Mouse (Mus musculus) lung, adult 2 months (tissue): ENCODE data around the gene Pf4. TPM values are rescaled to one million over a fixed set of nuclear protein-coding genes. Genes with fewer than 3 reads are reported as not detected.

Source experiments
- DNase-seq: peaks from one replicate; pipeline ENCODE4 v3.0.0; 2022
- H3K4me1 ChIP-seq: fragments of 200-500 bp; 2 replicates; pipeline ENCODE4 v1.6.1; 2011; ENCODE audit warnings: low read length; ENCODE audit not compliant: control insufficient read depth, insufficient read depth
- H3K4me3 ChIP-seq: fragments of 200-500 bp; replicated peaks from 2 replicates; pipeline ENCODE3; 2011; ENCODE audit warnings: low read depth, mild to moderate bottlenecking, control low read depth, low read length; ENCODE audit errors: extremely low read depth
- CTCF ChIP-seq: fragments of 200-500 bp; IDR thresholded peaks from 2 replicates; pipeline ENCODE4 v1.5.1; 2011; ENCODE audit warnings: mild to moderate bottlenecking, low read length, control low read depth; ENCODE audit not compliant: insufficient read depth
- POLR2A ChIP-seq: fragments of 200-500 bp; IDR thresholded peaks from 2 replicates; pipeline ENCODE4 v1.6.1; 2011; ENCODE audit warnings: low read depth, mild to moderate bottlenecking, control low read depth, low read length, borderline replicate concordance; ENCODE audit errors: extremely low read depth
- WGBS: fragments of 180-500 bp; shearing (Covaris S2); methylation state at CpG from one replicate; pipeline ENCODE4 v1.1.7; 2018; 5-methylcytosine and 5-hydroxymethylcytosine counted together
- polyA plus RNA-seq: library from polyadenylated mRNA; depleted of rRNA; stranded (reverse); fragments of >200 nt; gene quantifications from 2 replicates; pipeline ENCODE4 v1.2.3, GENCODE M21; 2012

The Pf4 gene
- polyA plus RNA-seq, 1 experiment, result 65.2 TPM

- peaks cover 3% of the 10 kb centered on the region; the same call in 1 of the 2 replicates for H3K4me1 ChIP-seq
- 91% methylated on average over 2 of the region's 2 CpGs for WGBS
- H3K4me3 ChIP-seq, result no peak overlapping the region
- TF ChIP-seq CTCF (no peak), POLR2A (no peak)
- no peak for DNase-seq
These were observed 11.4 kb upstream of the Pf4 start for GRCm38 (mm10) chr5:90760844-90761243.

DNA sequence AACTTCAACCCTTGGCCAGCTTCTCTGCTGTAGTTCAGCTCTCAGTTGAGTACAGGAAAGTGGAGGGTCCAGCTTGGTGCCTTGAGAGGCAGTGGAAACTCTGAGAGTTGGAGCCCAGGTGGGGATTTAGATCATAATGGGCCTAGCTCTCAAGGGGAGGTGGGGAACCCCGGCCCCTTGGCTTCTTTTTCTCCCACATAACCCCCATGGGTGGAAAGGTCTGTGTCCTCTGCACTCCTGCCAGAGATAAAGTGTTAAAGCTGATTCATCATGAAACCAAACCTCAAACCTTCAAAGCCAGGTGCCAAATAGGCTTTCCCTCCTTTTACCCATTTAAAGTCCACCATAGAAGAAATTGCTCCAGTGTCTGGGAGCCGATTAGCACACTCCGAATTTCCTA is 10.4 kb upstream of the Pf4 start:
- TF ChIP-seq CTCF (no peak), POLR2A (no peak)
- H3K4me1 ChIP-seq, result peaks cover 3% of the 10 kb centered on the region; the same call in 1 of the 2 replicates
- no peak overlapping the region for H3K4me3 ChIP-seq
- DNase-seq, result no peak
- 83% methylated on average over 3 of the region's 3 CpGs for WGBS

GRCm38 (mm10) chr5:90763912-90764665 is 8.1 kb upstream of the Pf4 start:
- WGBS, result 71% methylated on average over 12 of the region's 12 CpGs
- DNase-seq, result no peak
- Histone ChIP-seq H3K4me3 (no peak overlapping the region), H3K4me1 (peaks cover under 1% of the 10 kb centered on the region; the same call in 1 of the 2 replicates)
- TF ChIP-seq CTCF, result no peak
- TF ChIP-seq POLR2A, result no peak

GRCm38 (mm10) chr5:90765821-90766606 is 6.2 kb upstream of the Pf4 start:
- TF ChIP-seq POLR2A (no peak), CTCF (no peak)
- H3K4me3 ChIP-seq, result no peak overlapping the region
- 46% methylated on average over 8 of the region's 8 CpGs for WGBS
- DNase-seq, result no peak
- no peaks in the 10 kb centered on the region for H3K4me1 ChIP-seq

DNA sequence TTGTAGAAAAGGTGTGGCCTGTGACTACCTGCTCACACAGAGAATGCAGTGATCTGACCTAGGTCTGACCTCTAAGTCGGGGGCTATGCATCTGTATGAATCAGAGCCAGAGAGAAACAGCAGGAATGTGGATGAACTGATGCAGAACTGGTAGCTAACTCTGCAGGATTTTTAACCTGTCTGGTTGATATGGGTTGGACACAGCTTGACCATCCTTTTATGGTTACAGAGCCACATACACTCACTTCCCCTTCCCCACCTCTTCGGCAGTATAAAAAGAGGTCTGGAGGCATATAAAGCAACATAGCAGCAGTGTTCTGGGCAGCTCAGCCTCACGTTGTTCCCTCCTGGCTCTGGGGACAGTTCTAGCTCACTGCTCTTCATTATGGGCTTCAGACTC is 4.0 kb upstream of the Pf4 start, which contains the start of gene Ppbp:
Gene Ppbp, plus strand, starts transcription at position 301 of the 400 bp plus-strand sequence.
- no peak for DNase-seq
- Histone ChIP-seq H3K4me3 (no peak within 1 kb of the TSS), H3K4me1 (0 out of 2 replicates have a peak, but pooled peaks cover 2% of the 10 kb centered on the region)
- TF ChIP-seq CTCF, result no peak
- TF ChIP-seq POLR2A, result no peak
- WGBS, result 58% methylated on average over 3 of the region's 3 CpGs

GRCm38 (mm10) chr5:90771369-90771768 is 866 bp upstream of the Pf4 start:
- WGBS, result 84% methylated on average over 3 of the region's 3 CpGs
- H3K4me3 ChIP-seq, result no peak overlapping the region
- H3K4me1 ChIP-seq, result 0 out of 2 replicates have a peak, but pooled peaks cover 2% of the 10 kb centered on the region
- no peak for DNase-seq
- no peak for TF ChIP-seq CTCF
- no peak for TF ChIP-seq POLR2A

- WGBS, result 78% methylated on average over 5 of the region's 5 CpGs
- no peak overlapping the region for H3K4me3 ChIP-seq
- no peak for DNase-seq
- no peak for TF ChIP-seq POLR2A
- no peak for TF ChIP-seq CTCF
- 0 out of 2 replicates have a peak, but pooled peaks cover 2% of the 10 kb centered on the region for H3K4me1 ChIP-seq
These were observed 3.3 kb downstream of the Pf4 start for GRCm38 (mm10) chr5:90775562-90775961.

- DNase-seq, result no peak
- no peaks in the 10 kb centered on the region for H3K4me1 ChIP-seq
- TF ChIP-seq POLR2A, result no peak
- no peak for TF ChIP-seq CTCF
- no peak overlapping the region for H3K4me3 ChIP-seq
- WGBS, result 83% methylated on average over 10 of the region's 10 CpGs
These were observed 5.4 kb downstream of the Pf4 start for GRCm38 (mm10) chr5:90777621-90778020.

DNA sequence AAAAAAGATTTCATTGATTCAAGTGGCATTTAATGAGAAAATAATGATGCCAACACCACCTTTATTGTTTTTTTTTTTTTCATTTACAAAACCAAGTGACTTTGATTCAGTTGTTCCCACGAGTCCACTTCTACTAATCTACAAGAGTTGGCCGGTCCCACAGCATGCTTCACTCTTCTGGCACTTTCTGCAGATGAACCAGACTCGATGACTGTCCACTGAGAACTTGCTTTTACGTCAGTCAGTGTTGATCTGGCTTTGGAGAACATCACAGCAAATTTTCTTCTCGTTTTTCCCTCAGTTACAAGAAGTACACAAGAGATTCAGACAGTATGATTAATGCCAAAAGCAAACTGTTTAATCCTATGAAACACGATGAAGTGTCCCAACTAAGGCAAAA is 6.6 kb downstream of the Pf4 start:
- no peak for TF ChIP-seq CTCF
- no peak for TF ChIP-seq POLR2A
- 56% methylated on average over 6 of the region's 6 CpGs for WGBS
- no peaks in the 10 kb centered on the region for H3K4me1 ChIP-seq
- DNase-seq, result no peak
- H3K4me3 ChIP-seq, result no peak overlapping the region

GRCm38 (mm10) chr5:90783697-90784096 is 11.5 kb downstream of the Pf4 start:
- 80% methylated on average over 3 of the region's 3 CpGs for WGBS
- TF ChIP-seq CTCF, result no peak

More at GRCm38 (mm10) chr5:90783697-90784096, 11.5 kb downstream of the Pf4 start:
- Histone ChIP-seq H3K4me3 (no peak overlapping the region), H3K4me1 (no peaks in the 10 kb centered on the region)
- no peak for DNase-seq
